Mouse (Mus musculus): ENCODE measurements at regions not wholly inside any gene's neighbourhood (a gene's known extent, or its start where the extent isn't known, plus 50 kb on each side); places are given as distances from the start of the nearest gene placed in this dataset.

DNA sequence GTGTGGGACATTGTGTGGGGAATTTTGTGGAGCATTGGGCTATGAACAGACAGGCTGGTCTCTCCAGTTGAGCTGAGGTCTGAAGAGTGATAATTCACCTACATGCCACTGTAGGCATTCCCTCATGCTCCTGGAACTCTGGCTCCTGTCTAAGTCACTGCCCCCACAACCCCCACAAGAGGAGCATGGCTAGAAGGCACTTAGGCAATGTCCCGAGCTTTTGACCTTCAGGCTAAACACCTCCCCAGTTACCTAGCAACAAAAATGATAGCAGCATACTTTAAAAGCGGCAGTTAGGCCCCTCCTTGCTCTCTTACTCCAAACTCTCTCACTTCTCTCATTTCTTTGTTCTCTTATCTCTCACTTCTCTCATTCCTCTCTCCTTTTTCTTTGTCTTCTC is 620.7 kb upstream of the Gprin3 start:
- intact Hi-C loops (cut with DNase I): loop anchor here (5.0 kb wide), 1 partner anchor 210 kb away; no protein-coding TSS in a partner anchor

- intact Hi-C loops (cut with DNase I): loop anchor here (5.0 kb wide), 1 partner anchor 208 kb away; no protein-coding TSS in a partner anchor
These were observed 619.4 kb upstream of the Gprin3 start for GRCm38 (mm10) chr6:60045531-60045930.

GRCm38 (mm10) chr6:60044751-60045150 is 618.7 kb upstream of the Gprin3 start:
- intact Hi-C loops (cut with DNase I): loop anchor here (5.0 kb wide), 1 partner anchor 207 kb away; no protein-coding TSS in a partner anchor

Measured in adrenal gland (tissue).